Mouse (Mus musculus): ENCODE results near the gene Igfbpl1.

Gene Igfbpl1

DNA sequence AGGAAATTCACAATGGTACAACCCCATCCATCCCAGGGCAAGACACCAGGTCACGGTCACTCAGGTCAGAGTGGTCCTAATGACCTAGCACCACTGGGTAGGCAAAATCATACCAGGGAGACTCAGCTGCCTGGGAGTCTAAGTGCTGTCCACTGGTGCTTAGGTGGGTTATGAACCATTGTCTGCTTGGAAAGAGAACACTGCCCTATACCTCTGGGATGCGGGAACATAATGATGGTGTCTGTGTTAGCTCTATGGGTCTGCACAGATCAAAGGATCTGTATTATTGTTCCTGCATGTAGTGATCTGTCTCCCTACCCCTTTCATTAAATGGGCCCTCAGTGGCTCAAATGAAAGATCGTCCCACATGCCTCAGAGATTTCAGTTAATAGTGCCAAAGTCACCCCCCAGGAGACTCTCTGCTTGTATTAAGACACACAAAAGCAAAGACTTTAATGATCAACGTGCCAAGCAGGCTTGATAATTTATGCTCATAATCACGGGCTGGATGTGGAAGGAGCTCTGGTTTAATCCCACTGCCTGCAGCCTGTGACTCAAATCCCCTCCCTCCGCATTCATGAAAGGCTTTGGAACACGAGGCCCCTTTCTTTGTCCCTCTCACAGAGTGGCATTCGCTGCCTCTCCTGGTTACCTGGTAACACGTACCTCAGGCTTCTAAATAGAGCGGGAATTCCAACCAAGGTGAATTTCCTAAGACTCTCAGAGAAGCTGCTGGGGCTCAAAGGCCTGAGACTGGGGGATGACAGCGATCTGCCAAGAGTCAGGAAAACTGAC, 3.7 kb downstream of the Igfbpl1 start:
- DNase-seq (ENCODE audit: low spot score), result no peak

DNA sequence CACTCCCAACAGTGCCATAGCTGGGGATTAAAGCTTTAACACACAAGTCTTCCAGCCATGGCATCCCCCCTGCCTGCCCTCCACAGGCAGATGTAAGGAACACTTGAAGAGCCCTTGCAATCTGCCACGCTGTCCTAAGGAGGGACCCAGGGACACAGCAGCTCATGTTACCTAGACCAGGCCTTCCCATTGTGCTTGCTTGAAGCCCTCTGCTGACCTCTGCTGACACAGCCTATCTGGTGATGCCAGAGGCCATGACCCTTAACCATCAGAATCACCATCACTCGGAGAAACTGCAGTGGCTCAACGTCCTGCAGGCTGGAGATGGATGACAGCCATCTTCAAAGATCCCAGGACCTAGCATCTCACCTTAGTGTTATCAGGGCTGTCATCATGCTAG, 4.7 kb downstream of the Igfbpl1 start:
- no peak for DNase-seq (ENCODE audit: low spot score)

DNA sequence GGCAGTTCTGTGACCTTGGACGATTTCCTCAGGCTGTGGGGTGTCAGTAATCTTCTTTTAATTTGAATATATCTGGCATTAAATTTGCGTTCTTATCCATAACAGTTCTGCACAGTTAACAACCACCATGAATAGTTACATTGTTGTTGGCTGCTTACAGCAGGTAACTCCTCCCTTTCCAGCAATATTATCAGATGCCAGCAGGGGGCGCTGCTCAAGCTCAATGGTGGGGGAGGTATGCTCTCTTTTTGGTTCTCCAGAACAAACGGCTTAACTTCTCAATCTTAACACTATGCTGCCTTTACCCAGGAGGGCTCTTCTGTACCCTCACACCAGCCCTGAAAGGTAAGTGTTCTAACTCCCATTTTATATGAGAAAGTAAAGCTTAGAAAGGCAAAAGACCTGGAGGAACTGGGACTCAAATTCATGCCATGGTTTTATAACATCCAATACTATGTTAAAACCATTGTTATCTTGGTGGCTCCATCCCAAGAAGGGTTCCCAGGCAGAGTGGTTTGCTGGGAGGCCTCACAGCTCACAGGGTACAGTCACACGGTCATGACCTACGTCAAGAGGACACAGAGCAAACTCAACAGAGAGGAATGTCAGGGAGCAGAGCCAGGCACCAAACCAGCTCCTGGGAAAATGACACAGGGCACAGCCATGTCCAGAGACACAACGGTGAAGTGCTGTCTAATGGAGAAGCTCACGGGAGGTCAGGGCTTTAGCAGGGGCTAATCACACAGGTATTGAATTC, 6.5 kb downstream of the Igfbpl1 start:
- peak; percentile 38 for DNase-seq (ENCODE audit: low spot score)

DNA sequence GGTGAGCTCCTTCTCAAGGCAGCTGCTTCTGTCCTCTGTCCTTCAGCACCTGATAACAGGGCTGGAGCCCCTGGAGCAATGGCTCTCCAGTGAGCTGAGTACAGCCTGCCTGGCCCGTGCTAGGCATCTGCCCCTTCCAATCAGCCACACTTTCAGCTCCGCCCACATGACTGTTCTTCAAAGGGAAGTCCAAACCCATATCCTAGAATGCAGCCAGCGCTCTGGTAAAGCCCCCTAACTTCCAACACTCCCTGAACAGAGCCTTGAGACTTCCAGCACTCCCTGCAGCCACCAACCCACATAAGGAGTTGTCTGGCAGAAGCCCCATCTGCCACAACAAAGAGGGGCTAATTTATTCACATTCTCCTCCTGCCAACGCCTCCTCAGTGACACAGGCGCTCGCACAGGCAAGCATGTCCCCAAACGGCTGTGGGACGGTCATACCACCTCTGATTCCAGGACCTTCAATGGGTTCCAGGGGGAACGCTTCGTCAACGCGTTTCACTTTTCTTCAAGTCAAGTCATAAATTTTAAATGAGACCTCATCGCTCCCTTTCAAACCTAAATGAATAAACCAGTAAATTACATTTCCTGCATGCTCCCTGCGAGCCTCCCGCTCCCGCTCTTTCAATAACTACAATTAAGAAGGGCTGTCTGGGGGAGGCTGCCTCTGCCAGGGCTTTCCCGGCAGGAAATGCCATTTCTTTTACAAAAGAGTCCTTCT, 7.4 kb downstream of the Igfbpl1 start:
- no peak for DNase-seq (ENCODE audit: low spot score)

DNA sequence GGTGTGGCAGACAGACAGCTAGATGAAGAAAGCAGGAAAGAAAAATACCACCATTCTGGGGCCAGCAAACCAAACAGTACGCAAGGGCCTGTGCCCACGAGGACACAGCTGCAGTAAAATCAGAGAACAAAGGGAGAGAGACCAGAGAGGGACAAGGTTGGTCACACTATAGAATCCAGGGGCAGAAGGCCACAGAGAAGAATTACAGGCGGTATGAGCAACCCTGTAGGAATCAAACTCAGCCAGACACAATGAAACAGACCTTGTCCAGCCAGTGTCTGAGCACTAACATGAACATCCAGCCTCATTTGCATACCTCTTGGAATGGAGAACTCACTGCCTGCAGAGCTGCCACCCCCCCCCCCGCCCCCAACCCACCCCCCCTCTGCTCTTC, 7.9 kb downstream of the Igfbpl1 start:
- DNase-seq (ENCODE audit: low spot score), result no peak

DNA sequence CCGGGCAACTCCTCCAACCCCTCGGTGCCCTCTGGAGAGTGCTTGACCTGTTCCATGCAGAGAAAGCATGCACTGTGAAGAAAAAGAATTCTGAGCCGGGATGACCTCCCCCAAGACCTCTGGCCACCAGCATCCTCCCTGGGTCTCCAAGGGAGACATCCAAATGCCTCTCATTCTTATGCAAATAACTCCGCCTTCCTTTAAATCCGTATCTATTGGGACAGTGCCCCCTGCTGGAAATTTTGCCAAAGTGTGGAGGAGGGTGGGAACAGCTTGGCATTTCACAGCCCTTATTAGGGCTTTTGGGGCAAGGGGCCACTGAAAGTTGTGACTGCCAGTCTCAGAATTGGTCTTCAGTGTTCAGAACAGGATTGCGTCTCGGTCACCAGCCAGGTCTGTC, 11.2 kb downstream of the Igfbpl1 start:
- no peak for DNase-seq (ENCODE audit: low spot score)

DNA sequence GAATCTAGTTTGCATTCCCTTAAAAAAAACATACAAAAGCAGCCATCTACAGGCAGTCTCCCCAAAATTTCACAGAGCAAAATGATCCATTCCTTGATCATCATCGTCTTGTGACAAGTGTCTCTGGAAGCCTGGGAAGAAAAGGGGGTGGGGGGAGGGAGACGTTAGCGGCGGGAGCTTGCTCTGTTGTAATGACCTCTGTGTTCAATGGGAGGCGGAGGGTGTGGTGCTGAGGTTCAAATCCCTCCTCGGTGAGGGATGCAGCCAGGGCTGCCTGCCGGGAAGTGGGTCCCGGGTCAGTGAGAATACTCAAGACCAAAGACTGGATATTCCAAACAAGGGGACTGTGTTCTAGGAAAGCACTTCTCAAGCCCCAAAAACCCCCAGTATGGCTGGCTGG, 15.5 kb downstream of the Igfbpl1 start:
- DNase-seq (ENCODE audit: low spot score), result no peak

DNA sequence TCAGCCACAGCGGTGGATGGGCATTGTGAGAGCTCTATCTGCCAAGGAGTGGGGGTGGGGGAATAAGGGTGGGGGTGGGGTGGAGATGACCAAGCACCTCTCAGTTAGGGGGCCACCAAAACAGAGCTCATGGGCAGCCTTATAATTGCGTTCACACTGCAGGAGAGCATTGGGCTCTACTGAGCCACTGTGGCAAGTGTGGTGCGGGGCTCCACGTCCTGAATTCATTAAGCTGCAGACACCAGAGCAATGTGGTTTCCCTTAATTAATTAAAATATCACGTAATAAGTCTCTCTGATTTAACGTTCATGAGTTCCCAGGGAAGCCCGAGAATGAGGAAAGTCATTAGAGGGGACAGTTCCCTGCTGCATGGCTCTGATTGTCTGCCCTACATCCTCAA, 18.7 kb downstream of the Igfbpl1 start:
- no peak for DNase-seq (ENCODE audit: low spot score)

DNA sequence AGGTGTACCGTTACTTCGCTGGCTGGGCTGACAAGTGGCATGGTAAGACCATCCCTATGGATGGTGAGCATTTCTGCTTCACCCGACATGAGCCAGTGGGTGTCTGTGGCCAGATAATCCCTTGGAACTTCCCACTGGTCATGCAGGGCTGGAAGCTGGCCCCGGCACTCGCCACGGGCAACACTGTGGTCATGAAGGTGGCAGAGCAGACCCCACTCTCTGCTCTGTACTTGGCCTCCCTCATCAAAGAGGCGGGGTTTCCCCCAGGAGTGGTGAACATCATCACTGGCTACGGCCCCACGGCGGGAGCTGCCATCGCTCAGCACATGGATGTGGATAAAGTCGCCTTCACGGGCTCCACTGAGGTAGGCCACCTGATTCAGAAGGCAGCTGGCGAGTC, 23.8 kb downstream of the Igfbpl1 start:
- no peak for DNase-seq (ENCODE audit: low spot score)

DNA sequence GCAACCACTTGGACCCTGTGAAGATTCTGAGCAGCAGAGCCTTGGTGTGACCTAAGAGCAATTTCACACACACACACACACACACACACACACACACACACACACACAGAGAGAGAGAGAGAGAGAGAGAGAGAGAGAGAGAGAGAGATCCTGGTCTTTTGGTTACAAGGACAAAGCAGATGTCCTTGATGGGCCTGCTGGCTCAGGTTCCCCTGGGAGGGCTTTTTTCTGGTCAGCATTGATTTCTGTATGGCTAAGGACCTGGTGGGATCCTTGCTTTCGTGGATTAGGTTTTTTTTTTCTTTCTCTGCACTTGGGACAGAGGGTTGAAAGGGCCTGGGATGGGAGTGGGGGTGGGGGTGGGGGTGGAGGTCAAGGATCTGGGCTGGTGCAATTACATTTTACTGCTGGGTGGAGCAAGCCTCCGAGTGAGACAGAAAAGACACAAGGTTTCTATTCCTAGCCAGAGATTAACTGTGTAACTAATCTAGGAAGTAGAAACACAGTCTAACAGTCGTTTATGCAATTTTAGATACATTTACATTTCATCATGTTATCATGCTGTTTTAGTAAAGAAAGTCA, 26.7 kb downstream of the Igfbpl1 start:
- no peak for DNase-seq (ENCODE audit: low spot score)

DNA sequence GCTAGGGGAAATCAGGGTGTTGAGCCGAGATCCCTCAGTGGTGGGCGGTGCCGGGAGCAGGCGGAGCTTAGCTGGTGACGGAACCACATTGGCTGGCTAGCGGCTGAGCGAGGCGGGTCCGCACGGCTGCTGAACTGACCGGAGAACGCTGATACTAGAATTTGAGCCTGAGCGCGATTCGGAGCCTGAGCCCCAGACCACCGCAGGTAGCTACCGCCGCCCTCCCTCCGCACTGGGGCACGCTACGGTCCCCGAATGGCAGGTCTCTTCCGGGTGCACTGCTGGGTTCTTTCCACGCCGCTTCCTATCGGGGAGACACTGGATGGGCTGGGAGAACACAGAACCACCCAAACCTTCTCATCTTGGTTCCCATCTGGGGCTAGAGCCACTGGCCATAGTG, 27.8 kb downstream of the Igfbpl1 start, which contains the start of gene Aldh1b1:
TSS of gene Aldh1b1 (plus strand) at position 59 of the 400 bp plus-strand sequence.
- peak; percentile 78 for DNase-seq (ENCODE audit: low spot score)

DNA sequence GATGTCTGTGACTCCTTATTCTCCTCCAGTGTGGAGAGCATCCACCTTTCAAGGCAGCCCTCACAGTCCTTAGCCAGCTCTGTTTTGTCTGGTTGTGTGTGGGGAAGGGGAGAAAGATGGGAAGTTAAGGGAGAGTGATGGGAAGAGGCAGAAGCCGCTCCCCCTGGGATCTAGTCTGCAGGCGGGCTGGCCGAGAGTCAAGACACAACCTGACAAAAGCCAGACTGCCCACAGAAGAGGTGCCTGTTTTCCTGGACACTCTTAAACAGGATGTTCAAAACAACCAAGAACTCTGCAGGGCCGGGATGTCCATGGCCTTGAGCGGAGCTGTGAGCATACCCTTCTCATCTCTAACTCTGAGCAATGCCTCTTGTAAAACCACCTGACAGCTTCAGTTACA, 30.0 kb downstream of the Igfbpl1 start:
- no peak for DNase-seq (ENCODE audit: low spot score)

DNA sequence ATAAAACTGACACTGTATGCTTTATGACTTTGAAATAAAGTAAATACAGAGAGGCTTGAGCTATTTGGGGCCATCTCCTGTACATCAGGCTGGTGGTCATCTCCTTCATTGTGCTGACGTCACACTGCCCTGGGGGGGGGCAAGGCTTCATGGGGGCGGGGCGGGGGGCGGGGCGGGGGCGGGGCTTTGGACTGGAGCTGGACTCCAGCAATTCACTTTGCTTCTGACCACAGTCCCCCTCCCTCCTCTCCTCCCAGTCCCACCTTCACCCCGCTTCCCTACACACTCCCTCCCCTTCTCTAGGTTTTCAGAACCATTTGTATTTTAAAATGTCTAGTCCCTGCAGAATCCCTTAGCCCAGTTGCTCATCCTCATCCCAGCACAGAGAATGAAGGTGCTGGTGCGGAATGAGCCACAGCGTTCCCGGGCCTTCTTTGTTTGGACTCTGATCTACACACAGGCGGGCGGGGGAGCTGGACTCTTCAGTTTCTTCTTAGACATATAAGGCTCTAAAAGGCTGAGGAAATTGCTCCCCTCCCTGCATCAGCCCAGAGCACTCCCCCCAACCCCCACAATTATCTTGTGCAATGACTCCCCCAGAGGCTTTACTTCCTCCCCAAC, 31.4 kb downstream of the Igfbpl1 start:
- DNase-seq (ENCODE audit: low spot score), result peak; percentile 33

DNA sequence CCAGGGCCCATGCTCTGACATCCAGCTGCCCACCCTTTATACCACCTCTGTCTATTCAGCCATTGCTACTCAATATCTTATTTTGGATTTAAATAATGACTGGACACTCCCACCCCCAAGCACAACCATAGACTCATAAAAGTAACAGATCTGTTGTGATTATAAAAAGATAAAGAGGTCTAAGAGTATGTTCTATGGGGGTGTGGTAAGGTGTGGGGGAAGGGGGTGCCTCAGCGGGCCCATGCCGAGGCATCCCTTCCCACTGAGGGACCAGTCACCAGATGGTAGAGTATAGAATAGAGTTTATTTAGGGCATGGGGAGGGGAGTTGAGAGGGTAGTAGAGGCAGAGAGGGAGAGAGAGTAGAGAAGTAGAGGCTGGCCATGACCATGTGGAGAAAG, 36.7 kb downstream of the Igfbpl1 start:
- DNase-seq (ENCODE audit: low spot score), result no peak

DNA sequence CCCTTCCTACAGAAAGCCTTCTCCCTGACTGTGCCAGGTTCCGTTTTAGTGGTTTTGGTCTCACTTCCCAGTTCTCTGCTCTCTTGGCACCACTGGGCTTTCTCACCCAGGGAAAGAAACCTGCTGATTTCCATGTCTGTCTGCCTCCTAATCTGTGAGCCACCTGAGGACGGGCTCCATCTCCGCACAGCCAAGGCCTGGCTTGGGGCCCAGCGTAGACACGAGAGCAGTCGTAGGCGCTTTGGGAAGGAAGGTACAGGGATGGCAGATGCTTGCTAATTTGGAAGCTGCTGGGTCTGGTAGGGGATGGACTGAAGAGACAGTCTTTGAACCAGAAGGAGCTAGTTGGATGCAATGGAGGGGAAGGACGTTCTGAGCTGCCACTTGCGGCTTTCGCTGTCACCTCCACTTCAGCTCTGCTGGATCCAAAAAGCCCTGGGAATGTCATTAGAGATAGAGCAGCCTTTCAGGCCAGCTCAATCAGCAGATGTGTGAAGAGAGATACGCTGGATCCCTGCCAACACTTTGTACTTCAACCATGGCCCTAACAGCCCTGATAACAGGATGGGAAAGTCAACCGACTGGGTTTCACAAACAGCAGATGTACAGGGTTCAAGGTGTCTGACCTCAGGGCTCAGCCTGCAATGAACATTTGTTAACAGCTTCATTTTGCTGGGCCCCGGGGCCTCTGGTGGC, 37.3 kb downstream of the Igfbpl1 start:
- DNase-seq (ENCODE audit: low spot score), result peak; percentile 33

DNA sequence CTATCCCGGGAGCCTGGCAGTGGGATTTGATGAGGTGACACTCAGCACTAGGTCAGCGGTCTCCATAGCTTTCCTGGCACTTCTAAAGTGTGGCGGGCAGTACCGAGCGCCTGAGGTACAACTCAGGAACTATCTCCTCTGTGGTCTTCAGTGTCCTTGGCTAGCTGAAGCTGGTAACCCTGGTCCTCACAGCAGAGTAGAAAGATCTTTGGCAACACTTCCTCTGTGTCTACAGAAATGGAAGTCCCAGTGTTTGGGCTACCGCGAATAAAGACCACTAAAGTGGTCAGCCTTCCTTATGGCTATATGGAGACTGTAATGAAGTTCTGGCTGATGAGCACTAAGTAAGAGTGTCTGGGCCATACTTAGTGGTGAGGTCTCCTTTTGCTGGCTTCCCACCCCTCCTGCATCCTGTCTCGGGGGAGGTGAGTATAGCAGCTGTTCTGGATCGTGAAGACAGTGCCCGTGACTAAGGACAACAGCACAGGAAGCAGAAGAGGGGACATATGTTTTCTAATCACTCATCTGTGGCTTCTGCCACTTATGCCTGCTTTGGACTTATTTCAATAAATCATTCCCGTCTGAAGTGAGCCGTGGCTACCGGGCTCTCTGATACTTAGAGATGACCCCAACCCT, 38.2 kb downstream of the Igfbpl1 start:
- DNase-seq (ENCODE audit: low spot score), result no peak

DNA sequence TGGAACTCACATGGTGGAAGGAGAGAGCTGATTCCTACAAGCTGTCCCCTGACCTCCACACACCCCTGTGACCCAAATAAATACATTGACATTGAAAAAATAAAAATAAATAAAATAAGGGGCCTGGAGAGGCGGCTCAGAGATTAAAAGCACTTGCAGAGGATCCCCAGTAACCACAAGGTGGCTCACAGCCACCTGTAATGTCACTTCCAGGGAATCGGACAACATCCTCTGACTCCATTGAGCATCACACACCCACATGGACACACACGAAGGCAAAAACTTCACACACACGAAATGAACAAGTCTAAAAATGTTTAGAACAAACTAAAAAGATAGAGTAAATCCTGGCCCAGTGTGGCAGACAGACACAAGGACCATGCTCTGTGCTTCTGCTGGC, 40.0 kb downstream of the Igfbpl1 start:
- no peak for DNase-seq (ENCODE audit: low spot score)

DNA sequence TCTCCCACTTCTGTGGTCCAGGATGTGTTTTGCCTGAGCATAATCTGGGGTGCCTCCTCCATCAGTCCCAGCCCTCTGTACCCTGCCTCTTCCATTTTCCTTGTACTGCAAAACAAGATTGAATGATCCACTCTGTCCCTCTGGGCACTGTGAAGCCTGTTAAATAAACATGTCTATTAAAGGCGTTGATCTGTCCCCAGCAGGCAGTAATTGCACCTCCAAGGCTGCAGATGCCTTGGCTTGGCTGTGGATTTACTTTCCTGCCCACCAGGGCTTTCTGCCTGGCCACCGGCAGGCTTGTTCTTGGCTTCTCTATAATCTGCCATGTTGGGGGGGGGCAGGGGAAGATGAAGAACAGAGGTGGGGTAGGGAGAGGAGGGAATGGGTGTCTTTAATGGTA, 40.8 kb downstream of the Igfbpl1 start:
- DNase-seq (ENCODE audit: low spot score), result no peak

DNA sequence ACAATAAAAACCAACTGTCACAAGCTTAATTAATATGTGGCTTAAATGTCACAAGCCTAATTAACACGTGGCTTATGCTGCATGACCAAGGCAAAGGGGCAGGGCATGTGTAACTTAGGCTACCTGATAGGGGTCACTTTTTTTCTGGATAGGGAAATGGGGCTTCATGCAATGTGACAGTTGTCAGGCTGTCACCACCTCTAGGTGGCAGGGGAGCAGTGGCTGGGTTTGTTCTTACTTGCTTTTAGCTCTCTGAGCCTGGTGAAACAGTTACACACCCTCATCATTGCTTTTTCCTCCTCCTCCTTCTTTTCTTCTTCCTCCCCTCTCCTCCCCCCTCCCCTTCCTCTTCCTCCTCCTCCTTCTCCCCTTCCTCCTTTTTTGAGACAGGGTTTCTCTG, 43.1 kb downstream of the Igfbpl1 start:
- DNase-seq (ENCODE audit: low spot score), result no peak

DNA sequence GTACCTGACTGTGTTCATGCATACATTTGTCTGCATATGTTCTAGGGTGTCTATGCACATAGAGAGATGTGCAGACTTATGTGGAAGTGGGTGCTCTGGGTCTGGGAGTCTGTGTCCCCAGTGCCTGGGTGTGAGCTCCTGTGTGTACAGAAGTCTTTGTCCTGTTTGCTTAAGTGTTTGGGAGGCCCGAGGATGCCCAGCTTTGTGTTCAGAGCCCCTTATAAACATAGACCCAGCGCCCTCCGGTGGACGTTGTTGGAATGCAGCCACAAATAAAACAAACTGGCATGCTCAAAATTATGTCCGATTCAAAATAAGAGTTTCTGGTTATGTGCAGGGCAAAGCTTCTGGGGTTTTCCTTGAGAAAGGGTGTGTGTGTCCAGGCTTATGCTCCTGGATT, 55.1 kb downstream of the Igfbpl1 start:
- DNase-seq (ENCODE audit: low spot score), result peak; percentile 32

DNA sequence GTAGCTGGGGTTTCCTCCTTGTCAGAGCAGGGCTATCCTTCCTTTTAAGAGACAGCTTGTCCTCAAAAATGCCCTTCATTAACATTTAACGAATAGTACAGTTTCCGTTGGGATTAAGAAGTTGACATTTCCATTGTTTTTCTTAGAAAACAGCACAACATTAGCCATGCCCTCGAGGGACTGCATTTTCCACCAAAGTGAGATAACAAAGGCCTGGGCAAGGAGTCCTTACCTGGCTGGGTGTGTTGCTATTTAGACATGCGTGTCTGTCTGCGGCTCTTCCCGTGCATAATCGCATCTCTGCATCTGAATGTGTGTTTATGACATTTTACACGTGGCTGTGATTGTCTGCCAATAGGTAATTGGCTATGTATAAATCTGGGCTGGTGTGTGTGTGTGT, 55.5 kb downstream of the Igfbpl1 start:
- DNase-seq (ENCODE audit: low spot score), result no peak
